9 mouse cellular contexts compared by ENCODE assay signal in genomic region chr1:152817027-152817769, GRCm38 (mm10). TPM values are rescaled to one million over a fixed set of nuclear protein-coding genes. Genes with fewer than 3 reads are reported as not detected.
DNase-seq lines count a peak whose midpoint lies in the region; ATAC-seq and TF ChIP-seq lines count a peak whose summit lies in the region.
"Had no signal": no experiment of that assay in that cellular context is flagged by ENCODE, and none has a peak within 500 bp of the region (broad histone marks: within the 10 kb centered on the region; RNA-seq: fewer than 3 reads in every experiment).

No protein-coding gene starts in this region.

- ATAC-seq in intestine, embryonic 15.5 days, result peak; percentile 57

- H3K4me3 ChIP-seq in left cerebral cortex, adult 2 months, result no peak overlapping the region
- H3K4me3 ChIP-seq in intestine, embryonic 15.5 days (replicated peaks), result no peak overlapping the region
- H3K4me3 ChIP-seq: limb, embryonic 15.5 days had no signal

- peaks cover 13% of the 10 kb centered on the region for H3K4me1 ChIP-seq in intestine, embryonic 15.5 days (replicated peaks)

- peak overlapping the region; percentile 53 for H3K27ac ChIP-seq in left cerebral cortex, adult 2 months
- no peak overlapping the region for H3K27ac ChIP-seq in intestine, embryonic 15.5 days
- H3K27ac ChIP-seq: limb, embryonic 15.5 days had no signal

- H3K4me2 ChIP-seq in intestine, embryonic 15.5 days (replicated peaks), result no peak overlapping the region
- H3K4me2 ChIP-seq: limb, embryonic 15.5 days had no signal

- H3K36me3 ChIP-seq in intestine, embryonic 15.5 days, result no peaks in the 10 kb centered on the region
- H3K36me3 ChIP-seq: limb, embryonic 15.5 days had no signal

- no peak for TF ChIP-seq CTCF in left cerebral cortex, adult 2 months (IDR thresholded peaks at IDR 0.05)

- intact Hi-C loops in left cerebral cortex, adult 2 months (cut with DNase I), result no loop called here
- intact Hi-C loops in left cerebral cortex, postnatal 10 days (cut with DNase I), result no loop called here

- H3K27me3 ChIP-seq in intestine, embryonic 15.5 days (replicated peaks), result no peaks in the 10 kb centered on the region
- H3K27me3 ChIP-seq: limb, embryonic 15.5 days had no signal

- no peak for DNase-seq in left cerebral cortex, adult 2 months (ENCODE audit: extremely low spot score in 1 of 2, low spot score in 2 of 2)
- no peak for DNase-seq in left cerebral cortex, postnatal 10 days (ENCODE audit: extremely low spot score in 1 of 2, low spot score in 2 of 2)
- peak; percentile 77 for DNase-seq in embryo, embryonic 11 days
- peak; percentile 74 for DNase-seq in retina, postnatal 1 day
- no peak for DNase-seq in thymus, postnatal 0 days (ENCODE audit: low spot score)
- DNase-seq in cerebellum, postnatal 36 days, result no peak
- DNase-seq in MN1 (ENCODE audit: low spot score), result no peak

- no peaks in the 10 kb centered on the region for H3K9me3 ChIP-seq in intestine, embryonic 15.5 days
- H3K9me3 ChIP-seq: limb, embryonic 15.5 days had no signal

- WGBS in intestine, embryonic 15.5 days, result 39% methylated on average over 12 of the region's 12 CpGs

- H3K9ac ChIP-seq in intestine, embryonic 15.5 days, result no peak overlapping the region
- H3K9ac ChIP-seq: limb, embryonic 15.5 days had no signal

RNA-seq across cellular contexts. Expression of gene Ncf2, which starts 17.2 kb away (rescaled TPM):
- total RNA-seq in left cerebral cortex, adult 2 months (2021), result 1 to 10 TPM; 2.6 to 4.1 TPM
- 1 to 10 TPM; 2.4 to 2.8 TPM for total RNA-seq in left cerebral cortex, postnatal 10 days (2021)
- polyA plus RNA-seq in intestine, embryonic 15.5 days (2015; fragmentation: Nextera tagmentation; extraction: Ambion mirVana), result 8.3 and 8.8 TPM in 2 replicates
- 9.0 and 10.0 TPM in 2 replicates for polyA plus RNA-seq in thymus, postnatal 0 days (2015; fragmentation: Nextera tagmentation; extraction: Ambion mirVana)

RNA-seq across cellular contexts. Expression of gene Arpc5, which starts 50.9 kb away (rescaled TPM):
- total RNA-seq in left cerebral cortex, adult 2 months (2021), result 10 to 100 TPM; 89.6 to 94.7 TPM
- 100 to 1,000 TPM; 210 to 213 TPM for total RNA-seq in left cerebral cortex, postnatal 10 days (2021)
- 327 and 358 TPM in 2 replicates for polyA plus RNA-seq in intestine, embryonic 15.5 days (2015; fragmentation: Nextera tagmentation; extraction: Ambion mirVana)
- 499 and 510 TPM in 2 replicates for polyA plus RNA-seq in thymus, postnatal 0 days (2015; fragmentation: Nextera tagmentation; extraction: Ambion mirVana)

RNA-seq across cellular contexts. Expression of gene Rgl1, which starts 51.0 kb away (rescaled TPM):
- 100 to 1,000 TPM; 113 to 132 TPM for total RNA-seq in left cerebral cortex, adult 2 months (2021)
- total RNA-seq in left cerebral cortex, postnatal 10 days (2021), result 10 to 100 TPM; 85.2 to 86.9 TPM
- polyA plus RNA-seq in intestine, embryonic 15.5 days (2015; fragmentation: Nextera tagmentation; extraction: Ambion mirVana), result 44.2 and 44.8 TPM in 2 replicates
- 9.8 and 10.4 TPM in 2 replicates for polyA plus RNA-seq in thymus, postnatal 0 days (2015; fragmentation: Nextera tagmentation; extraction: Ambion mirVana)

Comparison
In these comparisons a context has a peak if more than half of its experiments do, and no peak if none do; other contexts are left out.
1. DNase-seq: peak in embryo, embryonic 11 days (single experiment) and retina, postnatal 1 day (single experiment); none in left cerebral cortex, adult 2 months (0 of 2), left cerebral cortex, postnatal 10 days (0 of 2), thymus, postnatal 0 days (single experiment), cerebellum, postnatal 36 days (0 of 2) and MN1 (single experiment).